Mouse (Mus musculus): ENCODE measurements around the gene Pigq. TPM values are rescaled to one million over a fixed set of nuclear protein-coding genes. Genes with fewer than 3 reads are reported as not detected.

Pigq gene
- 10 to 100 TPM; 30.0 to 31.9 TPM for total RNA-seq (2021)
- long read RNA-seq, experiment 1, transcript Pigq-201 (11 exons, 3,173 nt), result major isoform, 8 of 18 reads
- long read RNA-seq, experiment 1, partial matches to known transcripts, result 2 of 18 reads
- long read RNA-seq, experiment 1, other reads (novel, unspliced or antisense), result 7 of 18 reads
- long read RNA-seq, experiment 2, transcript Pigq-201 (11 exons, 3,173 nt), result major isoform, 27 of 34 reads
- long read RNA-seq, experiment 2, partial matches to known transcripts, result 3 of 34 reads
- long read RNA-seq, experiment 2, other reads (novel, unspliced or antisense), result 2 of 34 reads

- no peak for DNase-seq
Measured at GRCm38 (mm10) chr17:25944366-25945163, at the start of gene Pigq, which contains the start of gene Nhlrc4. Pigq (minus strand) TSS chr17:25944936. Nhlrc4 (minus strand) TSS chr17:25944961.

DNA sequence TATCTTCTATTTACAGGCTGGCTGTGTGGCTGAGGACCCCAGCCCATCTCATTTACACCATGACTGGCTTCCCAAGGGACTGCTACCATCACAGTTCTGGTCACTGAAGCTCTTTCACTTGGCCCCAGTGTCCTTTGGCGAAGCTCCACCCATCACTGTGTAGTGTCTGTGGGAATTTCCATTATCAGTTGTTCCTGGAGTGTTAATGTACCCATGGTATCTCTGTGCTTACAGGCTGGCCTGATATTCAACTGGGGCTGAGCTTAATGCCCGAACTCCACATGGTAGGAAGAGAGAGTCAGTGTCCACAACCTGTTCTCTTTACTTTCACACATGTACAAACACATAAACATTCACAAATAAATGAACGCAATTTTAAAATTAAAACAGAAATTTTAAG, 48.8 kb upstream of the Pigq start:
- no peak for DNase-seq

DNA sequence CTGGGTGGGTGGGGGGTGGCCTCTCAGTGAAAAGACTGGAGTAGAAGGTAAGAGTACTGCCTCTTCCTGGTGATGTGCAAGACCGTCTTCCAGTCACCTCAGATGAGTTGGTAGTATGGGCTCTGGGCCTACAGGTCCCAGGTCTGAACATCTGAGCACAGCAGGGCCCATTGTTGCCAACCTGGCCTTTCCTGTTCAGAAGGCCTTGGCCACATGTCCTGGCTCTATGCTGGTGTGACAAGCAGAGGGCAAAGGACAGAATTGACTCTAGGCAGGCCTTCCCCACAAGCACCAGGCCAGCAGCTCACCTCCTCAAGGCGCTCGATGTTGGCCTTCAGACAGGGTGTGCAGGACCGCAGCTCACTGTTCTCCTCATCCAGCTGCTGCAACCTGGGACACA, 47.5 kb upstream of the Pigq start:
- DNase-seq, result no peak

- DNase-seq, result no peak
Measured at GRCm38 (mm10) chr17:25990331-25990730, 45.6 kb upstream of the Pigq start.

GRCm38 (mm10) chr17:25985306-25986294, 40.9 kb upstream of the Pigq start, which contains the start of gene Capn15:
Capn15 (minus strand) TSS chr17:25985796.
- peak; percentile 94 for DNase-seq

DNA sequence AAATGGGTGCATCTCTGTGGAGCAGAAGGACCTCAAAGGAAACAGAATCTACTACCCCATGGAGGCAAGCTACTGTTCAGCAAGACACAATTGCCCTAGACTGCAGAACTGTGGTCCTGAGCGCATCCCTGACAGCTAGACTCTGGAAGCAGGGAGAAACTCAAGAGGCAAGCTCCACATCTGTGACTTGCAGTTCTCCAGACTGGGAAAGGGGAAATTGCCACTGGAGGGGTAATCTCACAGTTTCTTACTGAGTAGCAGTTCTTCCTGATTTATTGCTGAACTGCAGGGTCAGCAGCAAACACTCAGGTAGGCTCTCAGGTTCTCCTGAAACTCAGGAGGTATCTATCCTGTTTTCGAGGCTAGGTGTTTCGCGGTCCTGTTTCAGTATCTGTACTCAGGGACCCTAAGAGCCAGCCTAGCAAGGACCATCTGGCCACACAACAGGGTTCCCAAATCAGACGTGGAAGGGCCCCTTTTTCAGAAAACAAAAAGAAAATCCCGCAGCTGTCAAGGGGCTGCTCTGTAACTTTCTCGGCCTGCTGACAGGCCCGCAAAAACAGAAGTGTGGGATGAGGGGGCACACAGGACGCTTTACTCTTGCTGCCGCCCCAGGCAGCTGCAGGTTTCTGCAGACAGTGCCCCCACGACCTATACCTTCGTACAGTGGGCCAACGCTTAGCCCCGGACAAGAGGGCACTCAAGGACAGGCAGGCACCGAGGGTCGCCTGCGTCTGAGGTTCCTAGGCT, 40.0 kb upstream of the Pigq start:
- no peak for DNase-seq

DNA sequence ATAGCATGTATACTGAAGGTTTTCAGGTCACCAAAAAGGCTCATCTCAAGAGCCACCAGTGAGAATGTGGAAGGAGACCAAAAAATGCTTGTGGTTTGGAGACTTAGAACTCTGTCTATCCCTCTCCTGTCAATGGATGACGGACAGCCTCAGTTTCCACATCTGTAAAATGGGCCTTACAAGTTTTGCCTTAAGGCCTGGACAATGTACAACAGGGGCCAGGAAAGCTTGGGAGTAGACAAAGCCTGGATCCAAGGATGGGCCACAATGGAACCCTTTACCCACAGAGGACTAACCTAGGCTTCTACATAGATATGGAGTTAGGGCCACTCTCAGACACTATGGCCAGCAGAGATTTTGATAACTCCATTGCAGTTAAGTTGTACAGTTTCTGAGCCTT, 39.3 kb upstream of the Pigq start:
- no peak for DNase-seq

DNA sequence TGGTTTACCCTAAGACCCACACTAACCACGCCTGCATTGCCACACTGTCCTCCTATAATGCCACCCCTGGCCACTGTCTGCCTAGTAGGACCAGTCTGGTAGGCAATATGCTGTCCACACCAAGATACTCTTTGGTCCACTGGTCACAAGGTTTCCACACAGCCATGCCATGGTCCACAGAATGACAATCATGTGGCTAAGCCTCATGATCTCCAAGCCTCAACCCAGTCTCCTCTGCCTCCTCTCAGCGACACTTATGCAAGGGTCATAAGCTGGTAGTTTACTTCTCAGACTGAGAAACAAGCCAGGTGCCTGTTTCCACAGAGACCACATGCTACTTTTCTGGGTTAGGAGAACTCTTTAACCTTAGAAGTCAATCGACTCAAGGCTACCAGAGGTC, 38.2 kb upstream of the Pigq start:
- DNase-seq, result no peak

DNA sequence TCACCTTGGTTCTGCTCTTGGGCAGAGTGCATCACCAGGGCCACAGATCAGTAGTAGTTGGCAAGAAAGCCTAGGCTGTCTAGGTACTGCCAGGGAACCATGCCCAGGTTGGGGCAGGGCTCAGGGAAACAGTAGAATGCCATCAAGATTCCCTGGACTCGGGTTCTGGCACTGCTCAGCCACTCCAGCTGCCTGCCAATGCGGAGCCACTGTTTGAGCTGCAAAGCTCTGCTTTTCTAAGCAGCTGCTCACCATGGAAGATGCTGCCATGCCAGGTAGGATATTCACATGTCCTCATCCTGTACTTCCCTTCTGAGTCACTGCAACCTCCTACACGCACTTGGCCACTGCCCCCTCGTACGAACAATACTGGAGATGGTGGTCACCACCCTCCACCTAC, 36.1 kb upstream of the Pigq start:
- peak; percentile 71 for DNase-seq

DNA sequence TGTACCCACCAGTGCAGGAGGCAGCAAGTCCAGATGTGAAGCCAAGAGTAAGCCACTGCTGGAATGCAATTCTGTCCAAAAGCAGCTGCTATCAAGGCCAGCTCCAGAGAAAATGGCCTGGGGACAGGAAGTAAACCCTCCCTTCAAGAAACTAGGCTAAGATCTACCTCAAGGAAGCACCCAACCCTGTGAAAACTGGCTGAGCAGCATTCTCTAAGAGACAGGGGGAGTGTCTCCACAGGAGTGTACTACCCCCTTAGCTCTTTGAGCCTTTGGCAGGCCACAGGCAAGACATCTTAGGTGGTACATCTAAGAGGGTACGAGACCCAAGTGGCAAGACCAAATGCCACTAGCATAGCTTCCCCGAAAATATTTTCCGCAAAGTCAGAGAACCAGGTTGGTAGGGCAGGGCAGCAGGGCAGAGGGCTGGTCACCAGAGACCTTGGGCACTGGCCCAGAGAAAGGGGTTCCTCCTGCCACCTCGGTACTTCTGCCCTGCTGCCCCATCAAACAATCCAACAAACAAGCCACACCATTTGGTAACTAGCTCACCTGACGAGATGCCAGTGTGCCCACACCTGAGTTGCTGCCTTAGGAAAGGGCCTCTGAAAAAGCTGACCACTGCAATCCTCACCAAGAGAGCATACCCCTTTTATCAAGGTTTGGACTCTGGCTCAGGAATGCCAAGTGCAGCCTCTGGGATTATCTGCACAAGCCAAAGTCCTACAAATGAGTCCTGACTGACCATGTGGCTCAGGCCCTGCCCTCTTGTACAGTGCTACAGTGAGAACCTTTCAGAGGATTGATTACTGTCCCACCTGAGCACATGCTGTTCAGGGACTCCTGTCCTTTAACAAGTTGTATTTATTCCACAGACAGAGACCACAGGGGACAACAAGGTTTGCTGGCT, 35.3 kb upstream of the Pigq start:
- no peak for DNase-seq

GRCm38 (mm10) chr17:25970954-25971707, 26.4 kb upstream of the Pigq start:
- no peak for DNase-seq

GRCm38 (mm10) chr17:25970448-25970847, 25.7 kb upstream of the Pigq start:
- DNase-seq, result no peak

DNA sequence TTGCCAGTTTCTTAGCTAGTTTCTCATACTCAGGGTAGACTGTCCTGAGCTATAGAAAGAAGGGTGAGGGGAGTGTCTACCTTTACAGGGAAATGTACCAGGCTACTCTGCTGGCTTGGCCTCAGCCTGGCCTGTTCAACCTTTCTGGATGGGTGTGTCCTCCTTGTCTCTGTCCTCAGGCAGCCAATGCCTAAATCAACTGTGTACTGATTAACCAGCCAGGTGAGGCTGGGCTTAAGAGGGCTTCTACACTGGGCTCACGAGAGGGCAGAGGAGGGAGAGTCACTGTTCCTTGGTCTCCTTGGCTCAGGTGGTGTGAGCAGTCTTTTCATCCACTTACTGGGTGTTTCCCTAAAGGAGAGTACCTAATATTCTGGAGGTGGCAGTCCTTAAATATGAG, 23.4 kb upstream of the Pigq start:
- no peak for DNase-seq

DNA sequence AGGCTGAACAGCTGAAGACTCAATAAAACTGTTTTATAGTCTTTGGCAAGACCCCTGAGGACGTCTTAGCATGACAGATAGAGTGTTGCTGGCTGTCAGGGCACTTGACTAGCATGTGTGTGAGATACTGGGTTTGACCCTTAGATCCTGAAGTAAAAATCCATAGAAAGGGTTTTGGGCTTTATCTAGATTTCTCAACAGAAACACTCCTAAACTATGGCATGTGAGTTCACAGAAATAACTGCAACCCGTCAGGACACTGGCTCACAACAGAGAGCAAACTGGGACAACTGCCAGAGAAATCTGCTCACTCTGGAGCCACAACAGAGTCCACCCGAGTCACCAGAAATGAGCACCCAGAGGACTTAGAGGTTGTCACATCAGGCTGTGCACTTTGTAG, 22.9 kb upstream of the Pigq start:
- DNase-seq, result no peak

- DNase-seq, result no peak
Measured at GRCm38 (mm10) chr17:25964271-25964670, 19.5 kb upstream of the Pigq start.

GRCm38 (mm10) chr17:25962413-25962905, 17.7 kb upstream of the Pigq start:
- no peak for DNase-seq

- DNase-seq, result no peak
Measured at GRCm38 (mm10) chr17:25961566-25961965, 16.8 kb upstream of the Pigq start.

DNA sequence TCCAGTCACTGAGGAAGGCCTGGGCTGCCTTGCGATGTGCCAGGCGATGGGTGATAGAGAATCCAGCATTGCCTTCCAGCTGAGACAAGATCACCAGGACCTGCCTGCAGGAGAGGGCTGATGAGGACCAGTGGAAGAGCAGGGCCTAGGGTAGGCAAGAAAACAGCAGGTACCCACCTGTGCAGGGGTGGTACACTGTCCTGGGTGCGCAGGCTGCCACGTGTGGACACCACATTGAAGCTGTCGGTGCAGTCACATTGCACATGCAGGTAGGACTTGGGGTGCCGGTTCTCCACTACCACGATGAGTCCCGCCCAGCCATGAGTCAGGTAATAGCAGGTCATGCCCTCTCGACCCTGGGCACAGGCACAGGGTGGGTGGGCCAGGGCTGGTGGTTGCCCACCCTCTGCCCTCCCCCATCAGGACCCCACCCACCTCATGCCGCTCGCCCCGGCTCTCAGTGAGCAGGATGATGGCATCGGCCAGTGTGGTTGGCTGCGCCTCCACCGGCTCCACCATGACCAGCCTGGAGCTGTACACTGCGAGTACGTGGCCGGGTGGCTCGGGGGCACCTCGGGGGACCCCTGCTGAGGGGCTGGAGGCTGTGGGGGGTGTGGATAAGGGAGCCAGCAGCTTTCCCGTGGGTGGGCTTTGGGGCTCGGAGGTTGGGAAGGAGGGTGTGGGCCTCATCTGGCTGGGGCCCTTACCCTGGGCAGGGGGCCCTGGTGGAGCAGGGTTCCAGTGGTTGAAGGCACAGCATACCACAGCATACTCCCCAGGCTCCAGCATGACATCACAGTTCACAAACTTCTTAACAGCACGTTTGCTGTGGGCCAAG, 15.1 kb upstream of the Pigq start:
- no peak for DNase-seq

All from gastrocnemius, postnatal 25 days (tissue).